Mouse (Mus musculus) neutrophil, adult 83 days (primary cell): ENCODE measurements around the gene Mettl21a. TPM values are rescaled to one million over a fixed set of nuclear protein-coding genes. Genes with fewer than 3 reads are reported as not detected.

Source experiments
- total RNA-seq, 2 experiments: library from RNA; stranded (reverse); gene quantifications; one replicate each; pipeline ENCODE4 v1.2.4; 2023

The Mettl21a gene
- total RNA-seq = 1 to 10 TPM; 3.8 to 5.3 TPM

DNA sequence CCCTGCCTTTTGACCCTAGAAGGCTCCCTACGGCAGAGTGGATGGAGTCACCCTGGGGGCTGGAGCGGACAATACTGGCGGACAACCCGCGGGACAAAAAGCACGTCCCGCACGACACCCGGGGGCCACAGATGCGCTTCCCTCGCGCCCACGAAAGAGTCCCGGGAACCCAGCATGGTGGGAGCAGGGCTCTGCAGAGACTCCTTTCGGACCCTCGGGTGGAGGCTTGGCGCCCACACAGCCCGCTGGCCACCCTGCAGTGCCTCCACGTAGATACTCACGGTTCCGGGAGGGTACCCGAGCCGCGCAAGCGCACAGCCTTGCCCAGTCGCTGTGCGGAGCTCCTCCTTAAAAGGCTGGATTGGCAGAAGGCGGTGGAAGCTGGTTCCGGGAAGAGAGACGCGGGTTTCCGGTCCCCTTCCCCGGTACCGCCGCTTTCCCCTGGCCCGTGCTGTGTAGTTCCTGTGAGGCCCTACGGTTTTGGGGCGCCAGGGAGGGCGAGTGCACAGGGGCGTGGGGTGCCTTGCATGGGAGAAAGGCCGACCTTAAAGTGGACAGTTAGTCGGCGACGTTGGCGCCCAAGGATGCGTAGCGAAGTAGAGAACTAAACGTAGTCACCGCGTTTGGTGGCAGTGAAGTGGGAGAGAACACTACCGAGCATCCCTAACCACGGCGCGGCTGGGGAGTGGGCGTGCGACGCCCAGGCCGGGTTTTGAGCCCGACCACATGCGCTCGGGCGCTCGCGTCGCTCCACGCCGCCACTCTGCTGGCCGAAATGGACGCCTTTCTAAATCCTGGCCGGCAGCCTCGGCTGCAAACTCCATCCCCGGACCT is at the start of gene Mettl21a:
Gene Mettl21a, minus strand, starts transcription at position 362 of the 834 bp plus-strand sequence.

Other genes starting within 250 kb of the Mettl21a start
- 10 to 100 TPM; 67.0 to 82.0 TPM for gene Creb1, start 84.6 kb downstream of the Mettl21a start, total RNA-seq
- gene Ccnyl1, start 73.2 kb upstream of the Mettl21a start, total RNA-seq = 1 to 10 TPM; 5.2 to 6.3 TPM
- gene Fzd5, start 120.5 kb upstream of the Mettl21a start, total RNA-seq = 1 to 10 TPM; 2.8 to 3.0 TPM